Mouse (Mus musculus) liver, postnatal 0 days (tissue): Measurements from ENCODE around the gene Plekhj1. TPM values are rescaled to one million over a fixed set of nuclear protein-coding genes. Genes with fewer than 3 reads are reported as not detected.
"Not testable (repeated sequence)": the region's sequence is repeated elsewhere in the genome, so short reads cannot be mapped to it uniquely, and the experiment has no call there.

ENCODE experiments used
- ATAC-seq: fragments of 200-750 bp; cut with Nextera tagmentation; 2 replicates; pipeline ENCODE4 v1.8.0; 2017; ENCODE audit warnings: mild to moderate bottlenecking, moderate library complexity
- DNase-seq: peaks from one replicate; pipeline ENCODE4 v3.0.0-alpha.2; 2016
- H3K27ac ChIP-seq: fragments of 300-500 bp; sonication (generic); 2 replicates; pipeline ENCODE4 v1.5.1; 2014; ENCODE audit warnings: antibody characterized with exemption, moderate library complexity, mild to moderate bottlenecking, low read depth
- H3K27me3 ChIP-seq: fragments of 300-500 bp; sonication (generic); 2 replicates; pipeline ENCODE4 v1.6.1; 2014; ENCODE audit warnings: low read length, control low read depth, mixed read lengths; ENCODE audit not compliant: insufficient read depth
- H3K36me3 ChIP-seq: fragments of 300-500 bp; sonication (generic); replicated peaks from 2 replicates; pipeline ENCODE4 v1.6.1; 2014; ENCODE audit warnings: mild to moderate bottlenecking, control low read depth, low read length, moderate library complexity, mixed read lengths; ENCODE audit not compliant: insufficient read depth
- H3K4me1 ChIP-seq: fragments of 300-500 bp; sonication (generic); 2 replicates; pipeline ENCODE4 v1.6.1; 2014; ENCODE audit warnings: antibody characterized with exemption, mild to moderate bottlenecking, control low read depth; ENCODE audit not compliant: insufficient read depth
- H3K4me2 ChIP-seq: fragments of 300-500 bp; sonication (generic); 2 replicates; pipeline ENCODE4 v1.6.1; 2014; ENCODE audit warnings: low read depth, mild to moderate bottlenecking, low read length, moderate library complexity, mixed read lengths
- H3K4me3 ChIP-seq: fragments of 300-500 bp; sonication (generic); 2 replicates; pipeline ENCODE4 v1.5.1; 2014; ENCODE audit warnings: low read depth, low read length
- H3K9ac ChIP-seq: fragments of 300-500 bp; sonication (generic); replicated peaks from 2 replicates; pipeline ENCODE4 v1.6.1; 2014; ENCODE audit warnings: mild to moderate bottlenecking, moderate library complexity
- H3K9me3 ChIP-seq: fragments of 300-500 bp; sonication (generic); 2 replicates; pipeline ENCODE4 v1.6.1; 2016; ENCODE audit warnings: mild to moderate bottlenecking, control low read depth, low read length, mixed read lengths
- CTCF ChIP-seq: sonication (generic); IDR thresholded peaks from 2 replicates; pipeline ENCODE4 v1.5.1; 2016; ENCODE audit warnings: antibody characterized with exemption, low read depth
- EP300 ChIP-seq: IDR thresholded peaks from 2 replicates; pipeline ENCODE4 v1.6.1; 2016; ENCODE audit warnings: antibody characterized with exemption, low read depth, mild to moderate bottlenecking
- WGBS: fragments of 180-500 bp; shearing (Covaris S2); extraction: QIAGEN DNeasy Blood & Tissue Kit; methylation state at CpG from one replicate; pipeline ENCODE4 v1.1.7; 2014; ENCODE audit not compliant: insufficient replicate concordance; 5-methylcytosine and 5-hydroxymethylcytosine counted together
- polyA plus RNA-seq: library from polyadenylated mRNA; unstranded; fragments of >200 nt; fragmentation: Nextera tagmentation; extraction: Ambion mirVana; gene quantifications from 2 replicates; pipeline ENCODE4 v1.2.1, GENCODE M21; 2015

Plekhj1 gene
- polyA plus RNA-seq, 1 experiment from 2014 or later, result 42.0 TPM

DNA sequence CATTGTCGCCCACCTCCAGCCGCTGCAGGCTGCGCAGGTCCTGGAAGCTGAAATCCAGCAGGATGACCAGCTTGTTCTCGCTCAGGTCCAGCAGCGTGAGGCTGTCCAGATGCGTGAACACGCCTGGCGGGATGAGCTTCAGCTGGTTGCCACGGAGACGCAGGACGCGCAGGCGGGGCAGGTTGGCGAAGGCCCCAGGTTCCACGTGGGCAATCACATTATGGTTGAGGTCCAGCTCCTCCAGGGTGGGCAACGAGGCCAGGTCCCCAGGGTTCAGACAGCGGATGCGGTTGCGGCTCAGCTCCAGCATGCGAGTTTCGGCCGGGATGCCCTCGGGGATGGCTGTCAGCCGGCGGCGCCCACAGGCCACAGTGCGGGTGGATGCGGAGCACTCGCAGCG, 37.2 kb upstream of the Plekhj1 start:
- 63% methylated on average over 30 of the region's 30 CpGs for WGBS
- Histone ChIP-seq H3K4me2 (no peak overlapping the region), H3K4me3 (no peak overlapping the region), H3K4me1 (peaks cover 8% of the 10 kb centered on the region), H3K9me3 (no peaks in the 10 kb centered on the region), H3K36me3 (0 out of 2 replicates have a peak, but pooled peaks cover 2% of the 10 kb centered on the region), H3K9ac (no peak overlapping the region), H3K27me3 (peaks cover 30% of the 10 kb centered on the region), H3K27ac (no peak overlapping the region)
- TF ChIP-seq EP300, result no peak
- no peak for TF ChIP-seq CTCF
- no peak for ATAC-seq
- no peak for DNase-seq

DNA sequence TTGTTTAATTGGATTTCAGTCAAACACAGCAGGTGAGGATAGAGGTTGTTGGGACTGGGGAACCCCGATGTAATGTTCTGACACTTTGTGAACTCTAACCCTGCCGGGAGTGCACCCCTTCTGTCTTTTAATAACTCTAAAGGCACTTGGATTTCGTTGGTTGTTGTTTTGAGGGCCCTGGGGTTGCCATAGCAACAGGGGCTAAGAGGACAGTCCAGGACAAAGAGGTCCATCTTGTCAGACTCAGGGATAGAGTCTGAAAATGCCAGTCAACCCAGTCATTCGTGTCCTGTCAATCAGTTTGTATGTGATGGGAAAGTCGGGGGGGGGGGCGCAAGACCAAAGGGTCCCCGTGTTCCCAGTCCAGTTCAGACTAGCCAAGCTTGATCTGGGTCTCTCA, 34.4 kb upstream of the Plekhj1 start:
- no peak for DNase-seq
- peaks cover 25% of the 10 kb centered on the region for H3K27me3 ChIP-seq
- H3K9ac ChIP-seq, result no peak overlapping the region
- H3K9me3 ChIP-seq, result no peaks in the 10 kb centered on the region
- no peak for ATAC-seq
- peaks cover 22% of the 10 kb centered on the region for H3K4me1 ChIP-seq
- TF ChIP-seq CTCF (no peak), EP300 (no peak)
- no peak overlapping the region for H3K27ac ChIP-seq
- 68% methylated on average over 7 of the region's 7 CpGs for WGBS
- peaks cover 22% of the 10 kb centered on the region for H3K36me3 ChIP-seq
- no peak overlapping the region for H3K4me3 ChIP-seq
- H3K4me2 ChIP-seq, result no peak overlapping the region

DNA sequence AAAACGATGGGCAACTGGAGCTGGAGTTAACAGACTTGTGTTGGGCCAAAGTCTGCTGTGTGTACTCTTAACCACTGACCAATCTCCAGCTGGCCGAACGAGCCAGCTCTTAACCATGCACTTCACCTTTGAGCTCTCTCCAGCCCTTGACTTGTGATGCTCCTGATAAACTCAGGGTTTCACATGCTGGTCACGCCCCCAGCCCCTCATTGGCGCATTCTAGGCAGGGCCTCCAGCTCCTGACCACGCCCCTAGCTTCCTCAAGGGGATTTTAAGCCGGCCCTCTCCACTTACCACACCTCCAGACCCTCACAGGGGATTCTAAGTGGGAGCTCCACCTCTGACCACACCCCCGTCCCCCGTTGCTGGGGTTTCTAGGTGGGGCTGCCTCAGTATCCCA, 32.7 kb upstream of the Plekhj1 start:
- DNase-seq, result peak; percentile 78
- no peak overlapping the region for H3K4me3 ChIP-seq

DNA sequence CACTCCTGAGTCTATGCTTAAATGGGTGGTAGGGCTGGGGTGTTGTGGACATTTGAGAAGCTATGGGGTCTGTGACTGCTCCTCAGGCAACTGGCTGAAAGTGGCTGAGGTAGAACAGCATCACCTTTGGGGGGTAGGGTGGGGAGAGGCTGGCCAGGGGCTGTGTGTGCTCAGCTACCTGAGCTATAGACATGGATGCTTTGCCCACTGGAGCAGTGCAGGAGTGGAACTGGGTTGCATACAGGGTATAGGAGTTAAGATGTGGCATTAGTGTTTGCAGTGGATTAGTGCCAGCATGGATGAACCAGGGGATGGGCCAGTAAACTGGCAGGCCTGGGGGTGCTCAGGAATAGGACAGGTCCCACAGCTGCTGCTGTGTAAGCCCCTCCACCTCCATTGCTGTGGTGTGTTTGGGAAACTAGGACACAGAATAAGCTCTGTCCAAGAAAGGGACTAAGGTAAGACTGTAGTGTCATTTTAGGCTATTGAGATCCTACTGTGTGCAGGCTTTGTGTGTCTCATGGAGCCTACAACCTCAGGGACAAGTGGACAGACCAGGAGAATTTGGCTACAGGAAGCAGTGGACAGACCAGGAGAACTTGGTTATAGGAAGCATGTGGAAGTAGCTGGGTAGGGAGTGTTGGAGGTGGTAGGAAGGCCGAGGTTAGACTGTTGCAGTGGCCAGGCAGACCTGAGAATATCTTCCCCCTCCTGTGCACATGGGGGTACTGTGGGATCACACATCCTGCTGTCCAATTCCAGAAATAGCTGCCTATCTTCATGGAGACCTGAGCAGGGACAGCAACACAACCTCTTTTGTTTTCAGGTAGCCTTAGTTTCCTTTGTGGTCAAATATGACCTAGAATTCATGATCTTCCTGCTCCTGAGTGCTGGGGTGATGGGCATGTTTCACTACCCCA, 31.2 kb upstream of the Plekhj1 start:
- H3K27ac ChIP-seq, result peak overlapping the region; percentile 67; the same call in 1 of the 2 replicates
- H3K9me3 ChIP-seq, result no peaks in the 10 kb centered on the region
- no peak overlapping the region for H3K4me3 ChIP-seq
- H3K4me1 ChIP-seq, result peaks cover 36% of the 10 kb centered on the region
- H3K9ac ChIP-seq, result no peak overlapping the region
- WGBS, result 48% methylated on average over 1 of the region's 1 CpGs
- ATAC-seq, result no peak
- 0 out of 2 replicates have a peak overlapping the region, but pooled peaks have one; percentile 10 for H3K4me2 ChIP-seq
- DNase-seq, result no peak
- H3K27me3 ChIP-seq, result peaks cover 5% of the 10 kb centered on the region
- no peak for TF ChIP-seq CTCF
- TF ChIP-seq EP300, result no peak
- H3K36me3 ChIP-seq, result peaks cover 22% of the 10 kb centered on the region

More for the DNA sequence above, 32.7 kb upstream of the Plekhj1 start:
- Histone ChIP-seq H3K9me3 (no peaks in the 10 kb centered on the region), H3K4me2 (no peak overlapping the region), H3K27me3 (peaks cover 19% of the 10 kb centered on the region), H3K9ac (no peak overlapping the region), H3K36me3 (peaks cover 22% of the 10 kb centered on the region), H3K4me1 (peaks cover 25% of the 10 kb centered on the region), H3K27ac (peak overlapping the region; percentile 67)
- peak; percentile 6 for ATAC-seq
- 5% methylated on average over 9 of the region's 9 CpGs for WGBS
- TF ChIP-seq CTCF, result no peak
- no peak for TF ChIP-seq EP300

DNA sequence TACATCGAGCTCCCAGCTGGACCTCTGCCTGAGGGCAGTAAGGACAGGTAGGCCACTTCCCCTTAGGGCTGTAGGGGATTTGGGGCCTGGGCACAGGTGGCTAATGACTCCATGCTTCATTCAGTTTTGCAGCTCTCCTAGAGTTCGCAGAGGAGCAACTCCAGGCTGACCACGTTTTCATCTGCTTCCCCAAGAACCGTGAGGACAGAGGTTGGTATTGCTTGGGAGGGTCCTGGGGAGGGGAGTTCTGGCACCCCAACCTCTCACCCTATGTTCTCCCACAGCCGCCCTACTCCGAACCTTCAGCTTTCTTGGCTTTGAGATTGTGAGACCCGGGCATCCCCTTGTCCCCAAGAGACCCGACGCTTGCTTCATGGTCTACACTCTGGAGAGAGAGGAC, 30.2 kb upstream of the Plekhj1 start:
- H3K9me3 ChIP-seq, H3K27ac ChIP-seq, ATAC-seq, H3K9ac ChIP-seq, DNase-seq, H3K27me3 ChIP-seq: not testable (repeated sequence)
- WGBS, result 82% methylated on average over 7 of the region's 9 CpGs
- Histone ChIP-seq H3K4me1 (peaks cover 45% of the 10 kb centered on the region), H3K4me2 (peak overlapping the region; percentile 96; the same call in 1 of the 2 replicates), H3K4me3 (peak overlapping the region; percentile 79), H3K36me3 (peaks cover 22% of the 10 kb centered on the region)

DNA sequence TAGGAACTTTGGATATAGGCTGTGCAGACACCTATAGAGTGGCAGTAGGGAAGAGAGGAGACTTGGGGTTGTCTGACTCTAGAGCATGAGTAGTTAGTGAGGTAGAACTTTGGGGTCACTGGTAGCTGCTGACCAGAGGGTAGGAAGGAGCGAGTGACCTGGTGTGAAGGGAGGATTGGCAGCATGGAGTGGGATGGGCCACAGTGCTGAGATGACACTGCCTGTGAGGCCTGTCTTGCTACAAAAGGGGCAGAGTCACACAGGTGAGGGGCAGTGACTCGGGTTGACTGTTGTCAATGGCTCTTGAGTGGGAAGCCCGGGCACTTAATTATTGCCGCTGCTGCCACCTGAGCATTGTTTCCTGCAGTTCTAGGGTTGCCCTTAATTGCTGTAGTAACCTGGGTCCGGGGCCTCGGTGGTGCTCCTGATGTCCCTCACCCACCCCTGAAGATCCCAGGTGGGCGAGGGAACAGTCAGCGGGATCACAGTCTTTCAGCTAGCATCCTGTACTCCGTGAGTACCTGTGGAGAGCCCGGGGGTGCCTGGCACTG, 29.5 kb upstream of the Plekhj1 start:
- Histone ChIP-seq H3K27ac (0 out of 2 replicates have a peak overlapping the region, but pooled peaks have one; percentile 34), H3K4me2 (peak overlapping the region; percentile 96), H3K27me3 (no peaks in the 10 kb centered on the region), H3K36me3 (peaks cover 22% of the 10 kb centered on the region), H3K4me1 (peaks cover 47% of the 10 kb centered on the region), H3K9me3 (no peaks in the 10 kb centered on the region), H3K4me3 (peak overlapping the region; percentile 79), H3K9ac (peak overlapping the region; percentile 87)
- ATAC-seq (no peak), DNase-seq (no peak)
- 74% methylated on average over 10 of the region's 10 CpGs for WGBS
- TF ChIP-seq CTCF (no peak), EP300 (no peak)
